Mouse (Mus musculus) frontal cortex, adult 2 months (tissue): ENCODE measurements at regions not wholly inside any gene's neighbourhood (a gene's known extent, or its start where the extent isn't known, plus 50 kb on each side); places are given as distances from the start of the nearest gene placed in this dataset.
A peak's percentile ranks its signal among the peaks of the same experiment; 100 is the strongest.

Experiments used
- DNase-seq, 2 experiments: peaks; one replicate each; pipeline ENCODE4 v3.0.0; 2022; ENCODE audit warnings: low spot score in 1 of 2; ENCODE audit errors: extremely low spot score in 1 of 2

DNA sequence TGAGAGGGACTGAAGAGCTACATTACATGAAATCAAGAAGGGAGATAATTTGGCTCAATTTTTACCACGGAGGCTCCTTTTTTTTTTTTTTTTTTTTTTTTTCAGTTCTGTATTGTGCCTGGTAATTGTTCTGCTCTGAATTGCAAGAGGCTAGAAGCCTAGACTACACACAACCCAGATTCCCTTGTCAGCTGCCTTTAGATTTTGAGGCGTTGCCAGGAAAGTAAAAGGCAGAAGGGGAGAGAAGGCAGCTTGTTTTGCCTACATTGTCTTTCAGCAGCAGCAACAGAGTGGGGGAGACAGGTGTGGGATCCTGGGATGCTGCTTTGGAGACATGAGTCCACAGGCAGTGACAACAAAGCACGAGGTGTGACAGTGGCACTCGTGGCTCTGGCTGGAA lies 170.7 kb downstream of the Mycn start:
- DNase-seq = no peak

GRCm38 (mm10) chr12:12766510-12767304 lies 175.0 kb downstream of the Mycn start:
- no peak for DNase-seq

GRCm38 (mm10) chr12:12765490-12766058 lies 176.1 kb downstream of the Mycn start:
- DNase-seq = no peak

DNA sequence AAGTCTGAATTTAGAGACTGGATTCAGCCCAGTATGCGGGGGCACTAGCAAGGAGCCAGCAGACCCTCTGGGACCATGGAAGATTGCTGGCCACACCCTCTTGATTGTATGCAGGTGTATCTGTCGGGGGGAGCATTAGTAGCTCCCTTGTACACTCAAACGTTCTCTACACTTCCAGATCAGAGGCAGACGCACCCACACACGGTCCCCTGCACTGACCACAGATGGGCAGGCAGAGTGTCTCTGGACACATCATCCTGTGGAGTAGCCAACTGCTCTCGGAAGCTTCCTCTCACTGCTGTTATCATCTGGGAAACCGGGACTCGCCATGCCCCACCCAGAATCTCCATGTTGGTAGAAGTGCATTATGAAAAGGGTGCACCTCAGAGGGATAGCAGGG lies 176.7 kb downstream of the Mycn start:
- no peak for DNase-seq

GRCm38 (mm10) chr12:12764586-12764985 lies 177.1 kb downstream of the Mycn start:
- no peak for DNase-seq

GRCm38 (mm10) chr12:12756301-12756948 lies 185.3 kb downstream of the Mycn start:
- no peak for DNase-seq

GRCm38 (mm10) chr12:12753849-12754248 lies 187.9 kb downstream of the Mycn start:
- no peak for DNase-seq

DNA sequence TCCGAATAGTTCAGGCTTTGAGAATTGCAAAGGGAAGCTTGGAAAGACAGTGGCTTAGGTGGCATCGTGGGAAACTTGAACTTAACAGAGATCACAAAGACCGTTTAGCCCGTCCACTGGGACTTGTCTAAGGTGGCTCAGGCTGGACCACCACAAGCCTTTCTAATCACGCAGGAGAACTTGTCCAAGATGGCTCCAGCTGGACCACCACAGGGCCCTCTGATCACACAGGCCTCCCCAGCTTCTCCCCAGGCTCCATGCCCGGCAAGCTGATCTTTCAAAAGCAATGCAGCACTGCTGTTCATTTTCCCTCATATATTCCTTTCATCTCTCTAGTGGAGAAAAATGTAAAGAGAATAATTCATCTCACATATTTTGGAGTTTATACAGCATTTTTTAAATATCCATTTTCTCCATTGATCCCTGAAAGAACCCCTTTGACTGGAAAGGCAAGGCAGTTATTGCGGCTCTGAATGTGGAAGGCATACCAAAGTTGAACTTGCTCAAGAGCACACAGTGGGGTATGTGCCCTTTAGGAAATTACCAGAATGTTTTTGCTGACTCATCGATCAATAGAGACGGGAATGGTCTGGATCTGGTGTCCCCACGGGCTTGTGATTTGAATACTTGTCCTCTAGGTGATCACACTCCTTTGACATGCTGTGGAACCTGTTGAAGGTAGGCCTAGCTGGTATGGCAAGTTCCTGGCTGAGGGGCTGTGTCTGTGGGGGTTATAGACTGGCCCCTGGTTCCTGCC lies 189.9 kb downstream of the Mycn start:
- DNase-seq = no peak

DNA sequence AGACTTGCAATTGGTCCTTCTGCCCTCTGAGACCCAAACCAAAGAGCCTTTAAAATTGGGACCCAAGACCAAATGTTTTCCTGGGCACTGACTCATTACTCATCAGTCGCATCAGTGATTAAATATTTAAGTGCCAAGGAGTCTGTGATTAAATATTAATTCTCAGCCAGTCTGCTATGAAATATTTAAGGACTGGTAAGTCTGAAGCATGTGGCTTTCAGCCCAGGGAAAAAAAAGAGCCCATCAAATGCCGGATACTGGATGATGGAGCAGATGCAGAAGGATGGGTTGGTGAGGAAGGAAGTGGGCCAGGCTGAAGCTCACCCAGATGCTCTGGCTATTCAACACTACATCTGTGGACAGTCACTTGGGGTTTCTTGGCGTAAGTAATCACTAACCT lies 192.0 kb downstream of the Mycn start:
- DNase-seq = no peak

DNA sequence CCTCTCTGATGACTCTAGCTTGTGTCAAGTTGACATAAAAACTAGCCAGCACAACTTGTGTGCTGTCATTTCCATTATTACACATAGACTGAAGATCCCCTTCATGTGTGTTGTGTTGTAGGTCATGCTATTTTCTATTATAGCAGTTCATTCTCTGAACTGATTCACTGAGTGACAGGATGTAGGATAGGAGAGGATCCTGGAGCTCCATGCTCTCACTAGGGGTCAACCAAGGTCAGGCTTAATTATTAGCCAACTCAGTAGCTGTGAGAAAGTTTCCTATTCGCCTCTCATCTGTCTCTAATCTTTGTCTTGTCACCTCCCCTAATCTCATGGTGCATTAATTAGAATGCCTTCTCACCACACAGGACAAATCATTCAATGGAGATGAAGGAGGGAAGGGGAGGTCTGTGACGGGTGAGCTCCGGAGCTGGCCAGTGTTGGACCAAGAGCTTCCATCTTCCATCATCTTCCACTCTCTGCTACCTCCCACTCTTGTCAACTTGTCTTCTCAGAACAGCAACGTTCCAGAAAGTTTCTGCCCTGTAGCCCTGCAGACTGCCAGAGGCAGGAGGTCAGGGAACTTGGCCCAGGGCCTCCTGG lies 194.8 kb downstream of the Mycn start:
- DNase-seq = no peak

DNA sequence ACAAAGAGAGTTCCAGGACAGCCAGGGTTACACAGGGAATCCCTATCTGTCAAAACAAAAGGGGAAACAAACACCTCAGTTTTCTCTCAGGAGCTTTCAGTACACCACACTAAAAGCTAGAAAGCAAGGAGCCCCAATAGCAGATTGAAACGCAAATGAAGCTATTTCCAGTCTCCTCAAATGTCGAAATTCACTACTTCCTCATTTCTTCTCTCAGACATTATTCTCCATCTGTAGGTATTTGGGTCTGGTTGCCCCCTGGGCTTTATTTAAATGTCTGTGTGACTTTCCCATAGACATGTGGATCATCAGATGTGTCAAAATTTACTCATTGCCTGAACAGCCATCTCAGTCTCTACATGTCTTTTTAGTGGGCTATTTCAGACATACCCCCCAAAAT lies 197.2 kb downstream of the Mycn start:
- DNase-seq = no peak

DNA sequence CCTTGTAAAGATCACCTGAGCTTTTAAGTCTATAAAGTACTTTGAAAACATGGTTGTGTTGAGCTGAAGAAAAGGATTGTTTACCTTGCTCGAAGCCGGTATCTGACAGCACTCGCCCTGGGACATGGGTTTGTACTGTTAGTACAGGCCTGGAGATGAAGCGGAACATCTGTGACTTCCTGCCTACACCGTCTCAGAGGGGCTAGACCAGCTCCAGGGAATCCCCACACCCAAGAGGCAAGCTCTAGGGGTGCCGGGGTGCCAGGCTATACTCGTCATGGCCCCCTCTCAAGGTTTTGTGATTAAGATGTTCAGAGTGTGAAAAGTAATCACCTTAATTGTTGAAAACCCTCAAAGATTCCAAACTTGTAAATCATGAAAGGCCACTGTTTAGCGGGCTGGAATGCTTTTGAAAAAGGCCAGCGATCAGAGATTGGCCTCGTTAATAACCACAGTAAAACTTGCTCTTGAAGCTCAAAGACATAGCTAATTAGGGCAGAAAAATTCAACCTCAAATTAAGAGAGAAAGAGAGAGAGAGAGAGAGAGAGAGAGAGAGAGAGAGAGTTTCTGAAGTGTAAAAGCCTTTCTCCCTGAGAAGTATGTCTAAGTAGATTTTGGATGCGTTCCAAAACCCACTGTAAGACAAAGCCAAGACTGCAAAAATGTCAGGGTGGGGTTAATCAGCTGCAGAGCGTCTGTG lies 202.9 kb downstream of the Mycn start:
- DNase-seq = no peak

DNA sequence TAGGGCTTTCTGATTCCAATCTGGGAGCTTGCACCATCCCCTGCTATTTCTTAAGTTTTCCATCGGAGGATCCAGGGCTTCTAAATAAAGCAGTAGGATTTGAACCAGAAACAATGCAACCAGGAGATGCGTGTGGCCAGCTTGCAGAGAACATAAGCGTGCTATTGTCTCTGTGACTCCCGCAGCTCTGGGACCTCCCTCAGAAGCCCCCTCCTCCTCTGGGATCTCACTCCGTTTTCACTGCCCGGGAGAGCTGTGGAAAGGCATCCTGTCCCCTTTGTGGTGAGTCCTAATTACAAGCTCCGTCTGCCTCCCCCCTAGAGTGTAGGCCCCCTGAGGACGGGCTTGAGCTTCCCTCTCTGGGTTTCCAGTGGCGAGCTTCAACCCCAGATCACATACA lies 215.9 kb downstream of the Mycn start:
- DNase-seq = no peak

- DNase-seq = no peak
Measured at GRCm38 (mm10) chr12:12725075-12725474, 216.6 kb downstream of the Mycn start.

GRCm38 (mm10) chr12:12723724-12724487 lies 217.8 kb downstream of the Mycn start:
- DNase-seq = no peak

DNA sequence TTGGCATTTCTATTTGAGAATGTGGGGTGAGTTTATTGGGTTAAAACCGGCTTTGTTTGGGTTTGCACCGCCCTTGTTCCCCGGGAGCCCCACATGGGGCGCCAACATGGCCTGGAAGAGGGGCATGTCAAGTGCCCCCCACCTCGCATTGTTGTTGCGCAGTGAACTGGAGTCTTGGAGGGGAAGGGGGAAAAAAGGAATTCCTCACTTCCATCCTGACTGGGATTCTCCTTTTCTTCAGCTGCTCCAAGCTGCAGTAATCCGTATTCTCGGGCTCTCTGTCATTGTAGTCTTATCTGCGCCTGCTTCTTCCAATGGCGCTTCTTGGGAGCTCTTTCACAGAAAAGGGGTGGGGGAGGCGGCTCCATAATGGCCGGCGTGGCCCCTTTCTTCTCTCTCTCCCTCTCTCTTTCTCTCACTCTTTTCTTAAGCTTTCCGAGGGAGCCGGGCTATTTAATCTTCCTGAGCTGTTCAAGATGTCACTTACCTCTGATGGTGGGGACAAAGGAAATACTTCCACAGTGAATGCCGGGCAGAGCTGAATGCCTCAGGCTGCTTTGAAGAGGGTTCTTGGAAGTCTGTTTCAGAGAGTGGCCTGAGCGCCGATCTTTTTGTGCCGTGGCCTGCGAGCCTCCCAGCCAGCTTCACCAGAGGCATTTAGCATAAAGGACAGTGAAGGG lies 218.6 kb downstream of the Mycn start:
- no peak for DNase-seq

DNA sequence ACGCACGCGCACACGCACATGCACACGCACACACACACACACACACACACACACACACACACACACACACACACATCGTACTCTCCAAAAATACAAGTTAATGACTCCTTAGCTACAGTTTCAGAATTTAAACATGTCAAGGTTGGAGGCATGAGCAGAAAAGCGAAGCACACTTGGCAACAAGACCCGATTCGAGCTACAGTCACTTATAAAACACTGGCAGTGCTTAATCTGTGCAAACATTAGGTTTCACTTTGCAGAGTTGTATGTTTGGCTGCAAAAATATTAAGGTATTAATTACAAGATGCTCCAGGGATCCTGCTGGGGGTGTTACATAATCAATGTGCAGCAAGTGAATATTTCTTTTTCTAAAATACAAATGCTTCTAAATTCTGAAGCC lies 225.0 kb downstream of the Mycn start:
- DNase-seq = peak in 1 of 2 experiments; percentile 31

DNA sequence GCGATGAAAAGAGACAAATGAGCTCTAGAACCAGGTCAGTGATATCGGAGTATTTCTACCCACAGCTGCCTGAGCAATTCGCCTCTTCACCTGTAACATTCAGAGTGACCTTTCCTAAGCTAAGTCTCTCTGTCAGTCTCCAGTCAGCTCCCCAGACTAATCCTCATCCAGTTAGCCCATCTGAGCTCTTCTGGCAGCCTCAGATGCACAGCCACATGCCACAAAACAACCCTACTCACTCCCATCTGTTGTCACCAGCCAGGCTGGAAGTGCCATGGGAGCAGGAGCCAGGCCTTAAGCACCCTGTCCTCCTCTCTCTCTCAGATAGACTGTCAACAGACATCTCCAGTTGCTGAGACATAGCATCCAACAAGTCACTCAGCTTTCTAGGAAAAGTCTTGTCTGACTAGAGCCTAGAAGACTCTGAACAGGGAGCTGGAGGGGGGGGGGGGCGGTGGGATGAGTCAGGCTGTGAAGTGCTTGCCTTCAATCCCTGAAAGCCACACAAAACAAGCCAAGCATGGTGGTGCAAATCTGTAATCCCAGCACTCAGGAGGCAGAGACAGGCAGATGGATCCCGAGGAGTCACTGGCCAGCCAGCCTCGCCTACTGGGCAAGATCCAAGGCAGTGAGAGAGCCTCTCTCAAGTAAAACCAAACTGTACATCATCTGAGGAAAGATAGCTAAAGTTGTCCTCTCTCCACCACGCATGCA lies 225.6 kb downstream of the Mycn start:
- DNase-seq = peak in 1 of 2 experiments; percentile 45
